Mouse (Mus musculus) G1E (cell line): ENCODE measurements around the gene Ssbp3.

Experiments used
- CTCF ChIP-seq: IDR thresholded peaks from 2 replicates; pipeline ENCODE4 v1.5.1; 2012; ENCODE audit warnings: low read depth, low read length, inconsistent platforms, mixed read lengths
- GATA1 ChIP-seq: IDR thresholded peaks from 2 replicates; pipeline ENCODE4 v1.6.1; 2012; ENCODE audit warnings: borderline replicate concordance, low read length, inconsistent platforms, mixed read lengths
- GATA2 ChIP-seq: IDR thresholded peaks from 2 replicates; pipeline ENCODE4 v1.6.1; 2012; ENCODE audit warnings: low read depth, low read length, inconsistent platforms, borderline replicate concordance
- POLR2AphosphoS5 ChIP-seq: IDR thresholded peaks from 2 replicates; pipeline ENCODE4 v1.6.1; 2012; ENCODE audit warnings: low read depth, low read length, inconsistent platforms; ENCODE audit not compliant: insufficient replicate concordance
- TAL1 ChIP-seq: conservative IDR thresholded peaks from 2 replicates; pipeline ENCODE4 v1.6.1; 2012; ENCODE audit warnings: low read depth, low read length, inconsistent platforms, mixed read lengths

DNA sequence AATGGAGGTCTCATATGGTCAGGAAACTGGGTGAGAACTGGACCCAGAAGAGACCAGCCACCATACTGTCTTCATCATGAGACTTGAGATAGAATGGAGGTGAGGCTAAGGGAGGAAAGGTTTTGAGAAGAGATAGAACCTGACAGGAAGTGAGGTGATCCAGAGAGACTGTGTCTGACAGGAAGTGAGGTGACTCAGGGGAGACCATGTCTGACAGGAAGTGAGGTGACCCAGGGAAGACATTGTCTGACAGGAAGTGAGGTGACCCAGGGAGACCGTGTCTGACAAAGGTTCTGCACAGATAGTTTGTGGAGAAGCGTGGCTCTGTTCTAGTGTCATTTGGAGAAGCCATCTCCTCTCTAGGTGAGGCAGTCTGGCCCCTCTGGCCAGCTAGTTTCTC, 47.6 kb downstream of the Ssbp3 start:
- no peak for TF ChIP-seq POLR2AphosphoS5
- TF ChIP-seq CTCF, result no peak
- no peak for TF ChIP-seq TAL1
- no peak for TF ChIP-seq GATA1
- TF ChIP-seq GATA2, result no peak
